In genomic region chr14:35572991-35573502, GRCm38 (mm10) we compare ENCODE assay signal across 14 mouse cellular contexts.
"Had no signal": no experiment of that assay in that cellular context is flagged by ENCODE, and none has a peak within 500 bp of the region (broad histone marks: within the 10 kb centered on the region; RNA-seq: fewer than 3 reads in every experiment).

No protein-coding gene starts in this region.

- ATAC-seq: midbrain, embryonic 13.5 days had no signal

- H3K27ac ChIP-seq: kidney, postnatal 0 days; limb, embryonic 13.5 days; liver, embryonic 14.5 days; midbrain, embryonic 13.5 days; stomach, postnatal 0 days had no signal

- H3K4me2 ChIP-seq: limb, embryonic 13.5 days; midbrain, embryonic 13.5 days had no signal

- H3K9me3 ChIP-seq: limb, embryonic 13.5 days; midbrain, embryonic 13.5 days had no signal

- DNase-seq: kidney, adult 11 months; kidney, adult 9 months; kidney, postnatal 36 days; left cerebral cortex, postnatal 4 days; lung, adult 18-20 months; lung, postnatal 36 days; right cerebral cortex, postnatal 25 days; thymus, adult 18-20 months; thymus, postnatal 14 days had no signal

- H3K4me3 ChIP-seq: limb, embryonic 13.5 days; midbrain, embryonic 13.5 days had no signal

- H3K36me3 ChIP-seq: limb, embryonic 13.5 days; midbrain, embryonic 13.5 days had no signal

- H3K9ac ChIP-seq: limb, embryonic 13.5 days; liver, embryonic 14.5 days; midbrain, embryonic 13.5 days had no signal

- H3K27me3 ChIP-seq: limb, embryonic 13.5 days; midbrain, embryonic 13.5 days had no signal

- H3K4me1 ChIP-seq: limb, embryonic 13.5 days had no signal
